Mouse (Mus musculus): ENCODE measurements at regions not wholly inside any gene's neighbourhood (a gene's known extent, or its start where the extent isn't known, plus 50 kb on each side); places are given as distances from the start of the nearest gene placed in this dataset.

DNA sequence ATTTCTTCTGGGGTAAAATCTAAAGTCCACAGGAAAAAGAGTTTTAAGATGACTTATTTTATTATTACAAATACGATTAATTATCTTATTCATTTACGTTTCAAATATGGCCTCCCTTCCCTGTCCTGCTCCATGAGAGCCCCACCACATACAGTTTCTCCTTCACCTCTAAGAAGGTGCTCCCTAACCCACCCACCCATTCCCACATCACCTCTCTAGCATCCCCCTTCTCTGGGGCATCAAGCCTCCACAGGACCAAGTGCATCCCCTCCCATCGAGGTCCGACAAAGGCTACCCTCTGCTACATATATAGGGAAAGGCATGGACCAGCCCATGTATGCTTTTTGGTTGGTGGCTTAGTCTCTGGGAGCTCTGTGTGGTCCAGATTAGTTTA is 300.2 kb upstream of the Gpc5 start:
- ATAC-seq (replicated peaks; ENCODE audit: low read depth, poor library complexity, severe bottlenecking): no peak

GRCm38 (mm10) chr14:114804643-114805042 is 287.4 kb upstream of the Gpc5 start:
- ATAC-seq (replicated peaks; ENCODE audit: low read depth, poor library complexity, severe bottlenecking): no peak

DNA sequence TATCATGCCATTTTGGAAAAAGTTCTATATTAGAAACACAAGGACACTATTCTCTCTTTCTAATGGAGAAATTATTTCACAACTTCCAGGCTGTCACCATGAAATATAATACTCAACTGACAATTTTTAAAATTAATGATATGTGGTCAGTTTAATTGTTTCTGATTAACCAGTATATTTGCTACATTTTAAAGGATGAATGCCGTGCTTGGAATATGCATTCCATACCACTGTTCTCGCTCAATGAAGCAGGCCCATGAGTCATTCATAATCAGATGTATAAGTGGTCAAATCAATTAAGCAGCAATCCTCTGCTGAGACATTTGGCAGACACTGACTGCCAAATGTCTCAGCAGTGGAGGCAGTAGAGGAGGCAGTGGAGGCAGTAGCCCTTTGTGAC is 283.4 kb upstream of the Gpc5 start:
- ATAC-seq (replicated peaks; ENCODE audit: low read depth, poor library complexity, severe bottlenecking): no peak

DNA sequence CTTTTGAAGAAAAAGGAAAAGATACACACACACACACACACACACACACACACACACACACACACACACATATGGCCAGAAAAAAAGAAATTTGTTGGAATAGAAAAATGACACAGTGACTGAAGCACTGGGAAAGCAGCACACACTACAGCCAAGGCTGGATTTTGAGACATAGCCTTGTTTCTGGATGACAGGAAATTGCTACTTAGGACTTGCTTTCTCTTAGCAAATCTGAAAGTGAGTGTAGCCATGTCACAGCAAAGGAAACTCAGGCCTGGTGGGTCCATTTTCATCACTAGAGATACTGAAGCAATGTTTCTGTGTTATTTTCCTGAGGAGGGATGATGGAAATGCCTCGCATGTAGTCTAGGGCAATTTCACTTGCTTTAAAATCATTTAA is 271.3 kb upstream of the Gpc5 start:
- no peak for ATAC-seq (replicated peaks; ENCODE audit: low read depth, poor library complexity, severe bottlenecking)

- ATAC-seq (replicated peaks; ENCODE audit: low read depth, poor library complexity, severe bottlenecking): peak; percentile 45
Observed at GRCm38 (mm10) chr14:114821098-114821594, 270.9 kb upstream of the Gpc5 start.

DNA sequence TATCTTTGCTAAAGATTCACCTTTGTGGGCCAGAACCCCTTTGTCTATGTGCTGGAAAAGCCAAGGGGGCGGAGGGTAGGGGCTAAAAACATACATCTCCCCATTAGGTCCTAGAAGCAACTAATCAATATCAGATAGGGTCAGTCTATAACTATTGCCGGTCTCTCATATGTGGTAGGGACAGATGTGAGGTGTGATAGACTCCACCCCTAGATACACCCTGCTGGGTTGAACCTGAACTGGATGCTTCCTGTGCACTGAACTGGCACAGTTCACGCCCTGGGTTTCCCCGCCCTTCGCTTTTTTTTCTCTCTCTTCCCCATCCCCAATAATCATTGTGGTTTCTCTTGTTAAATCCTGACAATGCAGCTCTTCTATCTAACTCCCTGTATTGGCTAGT is 270.3 kb upstream of the Gpc5 start:
- no peak; the same call in 1 of the 2 replicates for ATAC-seq (replicated peaks; ENCODE audit: low read depth, poor library complexity, severe bottlenecking)

DNA sequence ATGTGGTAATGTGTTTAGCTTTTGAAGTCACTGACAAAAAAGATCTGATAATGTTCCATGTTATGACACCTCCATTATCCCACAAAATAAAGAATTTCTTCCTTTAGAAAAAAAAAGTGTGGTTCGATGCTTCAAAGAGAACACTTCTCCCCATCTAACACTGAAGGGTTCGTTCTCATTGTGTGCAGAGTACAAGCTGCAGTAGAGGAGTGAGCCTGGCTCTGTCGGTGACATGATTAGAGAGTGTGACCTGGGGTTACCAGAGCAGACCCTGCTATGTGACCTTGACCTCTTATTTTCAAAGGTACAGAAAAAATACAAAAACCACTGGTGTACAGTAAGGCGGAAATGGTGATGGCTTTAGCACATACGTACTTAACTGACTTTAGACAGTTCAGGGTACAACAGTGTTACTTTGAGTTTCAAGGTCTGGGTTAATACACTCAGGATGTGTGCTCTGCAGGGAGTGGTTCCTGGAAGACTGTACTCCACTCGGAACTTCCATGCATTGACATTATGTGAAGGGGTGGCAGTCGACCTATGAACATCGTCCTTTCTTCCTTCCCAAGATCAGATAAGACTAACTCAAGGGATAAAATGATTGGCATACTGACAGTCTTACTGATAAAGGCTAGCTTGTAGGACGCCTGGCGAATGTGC is 265.2 kb upstream of the Gpc5 start:
- ATAC-seq (replicated peaks; ENCODE audit: low read depth, poor library complexity, severe bottlenecking): no peak

DNA sequence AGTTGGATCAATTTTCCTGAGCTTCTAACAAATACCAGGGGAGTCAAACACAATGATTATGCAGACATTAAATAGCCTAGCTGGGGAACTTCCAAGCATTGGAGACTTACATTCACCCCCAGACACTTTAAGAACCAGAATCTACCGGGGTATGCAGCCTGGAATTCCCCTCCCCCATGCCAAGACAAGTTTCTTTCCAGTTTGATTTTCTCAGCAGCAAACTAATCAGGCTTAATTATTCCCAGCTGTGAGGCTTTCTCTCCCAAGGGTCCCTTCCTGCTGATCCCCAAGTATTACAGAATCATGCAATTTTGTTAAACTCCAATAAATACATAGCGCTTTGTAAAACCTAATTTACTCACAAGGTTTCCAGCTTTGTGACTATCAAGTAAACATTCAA is 262.7 kb upstream of the Gpc5 start:
- no peak for ATAC-seq (replicated peaks; ENCODE audit: low read depth, poor library complexity, severe bottlenecking)

GRCm38 (mm10) chr14:114832987-114833386 is 259.0 kb upstream of the Gpc5 start:
- peak; percentile 66; the same call in 1 of the 2 replicates for ATAC-seq (replicated peaks; ENCODE audit: low read depth, poor library complexity, severe bottlenecking)

DNA sequence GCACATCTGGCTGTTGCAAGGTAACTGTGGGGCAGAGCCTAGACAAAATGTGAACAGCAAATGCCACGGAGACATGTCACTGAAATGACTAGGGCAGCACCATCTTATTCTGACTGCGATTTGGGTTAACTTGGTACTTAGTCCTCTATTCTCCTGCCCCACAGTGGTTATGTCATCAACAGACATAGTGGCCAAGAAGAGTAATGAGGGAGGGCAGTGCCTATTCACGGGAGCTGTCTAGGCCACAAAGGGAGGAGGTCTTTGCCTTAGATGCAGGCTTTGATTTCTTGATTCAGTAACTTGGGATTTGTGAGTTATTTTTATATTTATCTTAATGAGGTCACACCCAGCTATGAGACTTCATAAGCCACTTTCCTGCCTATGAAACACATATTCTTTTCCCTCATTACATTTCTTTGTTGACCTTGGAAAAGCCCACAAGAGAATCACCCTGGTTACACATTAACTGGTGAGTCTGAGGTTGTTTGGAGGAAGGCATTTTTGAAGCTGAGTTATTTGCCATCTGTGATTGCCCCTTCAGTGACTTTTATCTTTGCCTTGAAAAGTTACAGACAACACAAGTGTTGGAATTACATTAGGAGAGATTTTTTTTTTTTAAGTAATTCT is 255.2 kb upstream of the Gpc5 start:
- no peak for ATAC-seq (replicated peaks; ENCODE audit: low read depth, poor library complexity, severe bottlenecking)

GRCm38 (mm10) chr14:114837652-114838276 is 254.3 kb upstream of the Gpc5 start:
- ATAC-seq (replicated peaks; ENCODE audit: low read depth, poor library complexity, severe bottlenecking): no peak

DNA sequence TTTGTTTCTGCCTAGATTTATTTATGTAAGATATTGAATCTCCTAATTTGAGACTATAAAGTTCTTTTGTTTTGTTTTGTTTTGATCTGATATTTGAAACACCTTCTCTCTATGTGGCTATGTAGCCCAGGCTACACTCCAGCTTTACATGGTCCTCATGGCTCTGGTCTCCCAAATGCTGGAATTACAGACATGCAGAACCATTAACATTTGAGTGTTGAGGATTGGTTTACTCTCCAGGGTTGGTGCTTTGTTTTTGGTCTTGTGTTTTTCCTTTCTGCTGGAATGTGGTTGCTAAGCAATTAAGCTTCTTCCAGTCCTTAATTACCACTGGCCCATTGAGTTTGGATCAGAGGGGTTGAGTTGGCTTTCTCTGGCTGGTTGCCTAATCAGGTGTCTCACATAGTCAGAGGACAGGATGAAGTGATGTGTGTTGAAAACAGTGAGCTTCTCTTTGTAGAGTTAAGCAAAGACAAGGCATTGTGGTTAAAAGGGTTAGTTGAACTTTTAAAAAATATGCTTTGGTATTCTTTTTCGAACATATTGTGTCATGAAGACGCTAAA is 252.6 kb upstream of the Gpc5 start:
- ATAC-seq (replicated peaks; ENCODE audit: low read depth, poor library complexity, severe bottlenecking): no peak

GRCm38 (mm10) chr14:114840766-114841165 is 251.2 kb upstream of the Gpc5 start:
- no peak for ATAC-seq (replicated peaks; ENCODE audit: low read depth, poor library complexity, severe bottlenecking)

- no peak for ATAC-seq (replicated peaks; ENCODE audit: low read depth, poor library complexity, severe bottlenecking)
Observed at GRCm38 (mm10) chr14:114841552-114841951, 250.5 kb upstream of the Gpc5 start.

DNA sequence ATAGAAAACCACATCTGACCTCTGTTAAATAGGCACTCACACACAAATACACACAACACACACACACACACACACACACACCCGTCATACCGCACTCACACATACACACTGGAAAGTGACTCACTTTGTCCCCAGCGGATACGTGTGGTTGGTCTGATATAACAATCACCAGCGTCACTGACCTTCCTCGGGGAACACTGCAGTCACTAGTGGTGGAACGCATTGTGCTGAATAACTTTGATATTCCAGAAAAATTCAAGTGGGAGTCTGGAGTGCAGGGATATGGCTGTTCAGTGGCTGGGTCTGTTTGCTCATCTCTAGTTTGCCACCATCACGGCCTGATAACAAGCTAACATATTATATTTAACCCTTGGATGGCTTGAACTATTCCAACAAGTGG is 249.7 kb upstream of the Gpc5 start:
- no peak for ATAC-seq (replicated peaks; ENCODE audit: low read depth, poor library complexity, severe bottlenecking)

DNA sequence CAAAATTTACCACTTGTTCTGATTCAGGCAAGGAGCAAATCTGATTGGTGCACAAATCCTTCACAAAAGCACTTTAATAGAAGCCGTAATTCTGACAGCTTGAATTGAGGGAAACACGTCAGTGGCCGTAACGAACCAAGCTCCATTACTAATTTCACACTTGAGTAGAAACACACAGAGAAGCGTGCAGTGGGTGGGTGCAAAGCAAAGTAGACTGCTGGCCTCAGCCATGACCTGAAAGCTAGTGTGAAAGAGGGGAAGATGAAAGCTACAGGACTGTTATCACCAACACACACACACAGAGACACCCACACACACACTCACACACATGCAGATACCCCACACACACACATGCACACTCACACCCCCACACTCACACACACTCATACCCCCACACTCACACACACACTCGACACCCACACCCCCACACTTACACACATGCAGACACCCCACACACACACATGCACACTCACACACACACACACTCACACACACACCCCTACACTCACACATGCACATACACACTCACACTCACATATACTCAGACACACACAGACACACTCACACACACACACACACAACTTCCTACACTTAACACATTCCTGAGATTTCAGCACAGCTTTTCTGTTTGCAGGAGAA is 248.8 kb upstream of the Gpc5 start:
- ATAC-seq (replicated peaks; ENCODE audit: low read depth, poor library complexity, severe bottlenecking): no peak

GRCm38 (mm10) chr14:114854324-114855054 is 237.5 kb upstream of the Gpc5 start:
- peak; percentile 98 for ATAC-seq (replicated peaks; ENCODE audit: low read depth, poor library complexity, severe bottlenecking)

DNA sequence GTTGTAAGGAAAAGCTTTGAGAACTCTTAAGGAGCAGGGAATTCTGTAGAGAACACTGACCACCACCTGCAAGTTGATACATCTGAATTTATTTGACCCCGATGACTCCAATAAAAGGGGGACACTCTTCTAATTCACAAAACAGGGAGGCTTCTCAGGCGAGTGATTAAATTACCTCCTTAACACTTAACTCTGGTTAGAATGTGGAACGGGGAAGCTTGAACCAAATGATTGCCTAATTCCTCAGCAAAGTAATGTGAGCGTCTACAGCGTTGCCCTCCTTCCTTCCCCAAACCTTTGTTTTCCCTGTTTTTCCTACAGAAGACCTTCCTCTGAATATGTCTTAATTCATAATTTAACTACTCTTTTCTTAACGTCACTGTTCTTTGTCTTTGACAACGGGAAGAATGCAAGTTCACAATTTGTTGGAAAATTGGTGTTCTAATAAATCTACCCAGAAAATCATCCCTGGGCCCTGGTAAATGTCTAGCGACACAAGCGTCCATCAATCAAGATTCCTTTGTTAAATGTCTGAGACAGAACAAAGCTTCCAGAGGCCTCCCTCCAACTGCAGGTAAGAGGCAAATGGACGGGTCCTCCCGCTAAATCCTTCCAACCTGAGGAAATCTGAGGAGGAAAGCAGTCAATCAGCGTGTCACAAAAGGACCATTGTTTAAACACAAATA is 236.8 kb upstream of the Gpc5 start:
- no peak for ATAC-seq (replicated peaks; ENCODE audit: low read depth, poor library complexity, severe bottlenecking)

DNA sequence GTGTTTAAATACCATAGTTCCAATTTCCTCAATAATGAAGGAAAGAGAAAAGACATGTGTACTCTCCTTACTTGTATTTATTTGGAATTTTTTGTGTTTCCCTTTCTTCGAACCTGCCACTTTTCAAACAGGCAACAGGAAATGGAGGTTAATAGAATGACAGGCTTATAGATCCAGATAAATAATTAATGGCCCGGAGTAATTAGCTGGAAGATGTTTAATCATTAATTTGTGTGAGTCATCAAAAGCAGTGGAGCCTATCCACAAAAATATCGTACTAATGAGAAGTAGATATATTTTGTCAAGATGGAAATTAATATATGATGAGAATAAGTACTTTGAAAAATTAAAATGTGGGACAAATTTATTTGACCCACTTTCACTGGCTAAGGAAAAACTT is 236.3 kb upstream of the Gpc5 start:
- no peak for ATAC-seq (replicated peaks; ENCODE audit: low read depth, poor library complexity, severe bottlenecking)

Measured in common myeloid progenitor, adult 5-6 weeks (primary cell).